Mouse (Mus musculus): ENCODE results near the gene Podxl2.
A peak's percentile ranks its signal among the peaks of the same experiment; 100 is the strongest.

Gene Podxl2

GRCm38 (mm10) chr6:88874868-88875508, at the start of gene Podxl2:
TSS of gene Podxl2 (minus strand) at chr6:88875044.
- DNase-seq (ENCODE audit: low read depth, low spot score): no peak

GRCm38 (mm10) chr6:88918802-88919201, 44.0 kb upstream of the Podxl2 start:
- no peak for DNase-seq (ENCODE audit: low read depth, low spot score)

DNA sequence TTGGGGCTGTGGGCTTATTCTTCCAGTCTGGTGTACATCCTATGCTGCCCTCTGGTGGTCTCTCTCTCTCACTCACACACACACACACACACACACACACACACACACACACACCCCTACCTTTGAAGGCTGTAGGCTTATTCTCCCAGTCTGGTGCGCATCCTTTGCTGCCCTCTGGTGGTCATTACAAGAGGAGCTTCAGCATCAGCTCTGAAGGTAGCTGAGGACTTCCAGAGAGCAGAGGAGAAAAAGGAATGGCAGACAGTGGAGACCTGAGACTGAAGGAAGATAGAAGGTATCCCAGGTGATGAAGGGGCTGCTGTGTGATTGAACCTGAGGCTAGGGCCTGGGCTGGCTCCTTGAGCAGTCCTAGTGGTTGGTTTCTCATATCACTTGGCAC, 41.3 kb upstream of the Podxl2 start:
- DNase-seq (ENCODE audit: low read depth, low spot score): peak; percentile 63

DNA sequence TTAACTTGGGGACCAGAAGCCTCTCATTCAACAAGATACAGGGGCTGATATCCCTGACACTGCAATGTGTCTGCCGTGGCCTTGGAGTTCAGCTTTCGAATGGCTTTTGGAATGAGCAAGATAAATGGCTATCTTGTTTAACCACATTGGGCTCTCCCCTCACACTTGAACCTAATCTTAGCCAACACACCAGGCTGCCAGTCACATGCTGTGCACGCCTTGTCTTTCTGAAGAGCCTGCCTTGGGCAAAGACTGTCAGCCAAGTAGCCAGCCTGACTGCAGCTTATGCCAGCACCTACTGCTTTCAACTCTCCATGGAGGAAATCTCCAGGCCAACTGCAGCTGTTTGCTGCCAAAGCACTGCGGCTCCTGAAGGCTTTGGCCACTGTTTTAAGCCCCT, 40.7 kb upstream of the Podxl2 start:
- no peak for DNase-seq (ENCODE audit: low read depth, low spot score)

- no peak for DNase-seq (ENCODE audit: low read depth, low spot score)
These were observed 40.0 kb upstream of the Podxl2 start for GRCm38 (mm10) chr6:88914799-88915198.

DNA sequence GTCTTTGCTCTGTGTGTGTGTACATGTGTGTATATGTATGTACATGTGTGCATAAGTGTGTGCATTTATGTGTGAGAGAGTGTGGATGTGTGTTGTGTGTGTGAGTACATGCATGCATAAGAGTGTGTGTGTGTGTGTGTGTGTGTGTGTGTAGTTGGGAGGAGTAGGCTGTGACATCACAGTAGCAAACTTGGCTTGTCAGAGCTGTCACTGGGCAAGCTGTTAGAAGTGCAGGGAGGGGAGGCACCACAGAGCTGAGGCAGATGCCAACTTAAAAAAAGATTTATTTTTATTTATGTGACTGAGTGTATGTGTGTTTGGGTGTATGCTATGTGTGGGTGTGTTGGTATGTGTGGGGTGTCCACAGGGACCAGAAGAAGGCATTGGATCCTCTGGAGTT, 38.6 kb upstream of the Podxl2 start:
- DNase-seq (ENCODE audit: low read depth, low spot score): no peak

- no peak for DNase-seq (ENCODE audit: low read depth, low spot score)
These were observed 38.2 kb upstream of the Podxl2 start for GRCm38 (mm10) chr6:88913022-88913421.

DNA sequence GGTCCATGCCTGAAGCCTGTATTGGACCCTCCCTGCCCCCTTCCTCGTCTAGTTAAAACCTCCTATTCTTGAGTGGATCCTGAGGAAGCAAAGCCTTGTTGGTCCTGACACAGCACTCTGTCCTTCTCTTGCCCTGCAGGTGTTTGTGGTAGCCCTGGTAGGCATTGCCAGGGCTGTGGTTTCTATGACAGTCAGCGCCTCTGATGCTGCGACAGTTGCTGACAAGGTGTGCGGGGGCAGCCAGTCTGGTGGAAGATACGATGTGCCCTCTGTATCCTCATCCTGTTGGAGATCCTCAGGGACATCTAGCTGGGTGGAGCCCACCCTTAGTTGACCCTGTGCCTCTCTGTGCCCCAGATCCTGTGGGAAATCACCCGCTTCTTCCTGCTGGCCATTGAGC, 34.3 kb upstream of the Podxl2 start:
- no peak for DNase-seq (ENCODE audit: low read depth, low spot score)

GRCm38 (mm10) chr6:88906369-88907108, 31.7 kb upstream of the Podxl2 start:
- peak; percentile 68 for DNase-seq (ENCODE audit: low read depth, low spot score)

GRCm38 (mm10) chr6:88905042-88905441, 30.2 kb upstream of the Podxl2 start:
- DNase-seq (ENCODE audit: low read depth, low spot score): no peak

- DNase-seq (ENCODE audit: low read depth, low spot score): no peak
These were observed 29.7 kb upstream of the Podxl2 start for GRCm38 (mm10) chr6:88904456-88904974.

GRCm38 (mm10) chr6:88903708-88904107, 28.9 kb upstream of the Podxl2 start:
- DNase-seq (ENCODE audit: low read depth, low spot score): peak; percentile 23

- DNase-seq (ENCODE audit: low read depth, low spot score): peak; percentile 98
These were observed 27.3 kb upstream of the Podxl2 start, which contains the start of gene Tpra1 for GRCm38 (mm10) chr6:88901947-88902820. TSS of gene Tpra1 (plus strand) at chr6:88902251.

- DNase-seq (ENCODE audit: low read depth, low spot score): no peak
These were observed 26.6 kb upstream of the Podxl2 start for GRCm38 (mm10) chr6:88901471-88901870.

GRCm38 (mm10) chr6:88899628-88900027, 24.8 kb upstream of the Podxl2 start:
- no peak for DNase-seq (ENCODE audit: low read depth, low spot score)

DNA sequence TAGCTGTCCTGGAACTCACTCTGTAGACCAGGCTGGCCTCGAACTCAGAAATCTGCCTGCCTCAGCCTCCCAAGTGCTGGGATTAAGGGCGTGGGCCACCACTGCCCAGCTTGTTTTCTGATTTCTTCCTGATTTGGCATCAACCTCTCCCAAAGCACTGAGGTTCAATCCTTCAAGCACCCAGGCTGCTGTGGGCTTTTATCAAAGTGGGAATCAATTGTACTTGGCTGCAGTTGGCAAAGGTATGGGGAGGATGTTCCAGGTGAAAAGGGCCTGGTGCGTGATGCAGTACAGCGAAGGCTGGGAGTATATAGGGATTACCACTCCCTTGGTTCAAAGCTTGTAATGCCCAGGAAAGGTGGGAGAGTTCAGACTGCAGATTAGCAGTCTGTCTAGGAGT, 24.2 kb upstream of the Podxl2 start:
- no peak for DNase-seq (ENCODE audit: low read depth, low spot score)

- DNase-seq (ENCODE audit: low read depth, low spot score): peak; percentile 99
These were observed 23.7 kb upstream of the Podxl2 start, which contains the start of gene Mcm2 for GRCm38 (mm10) chr6:88898534-88899048. TSS of gene Mcm2 (minus strand) at chr6:88898780.

- DNase-seq (ENCODE audit: low read depth, low spot score): no peak
These were observed 22.4 kb upstream of the Podxl2 start for GRCm38 (mm10) chr6:88897246-88897645.

DNA sequence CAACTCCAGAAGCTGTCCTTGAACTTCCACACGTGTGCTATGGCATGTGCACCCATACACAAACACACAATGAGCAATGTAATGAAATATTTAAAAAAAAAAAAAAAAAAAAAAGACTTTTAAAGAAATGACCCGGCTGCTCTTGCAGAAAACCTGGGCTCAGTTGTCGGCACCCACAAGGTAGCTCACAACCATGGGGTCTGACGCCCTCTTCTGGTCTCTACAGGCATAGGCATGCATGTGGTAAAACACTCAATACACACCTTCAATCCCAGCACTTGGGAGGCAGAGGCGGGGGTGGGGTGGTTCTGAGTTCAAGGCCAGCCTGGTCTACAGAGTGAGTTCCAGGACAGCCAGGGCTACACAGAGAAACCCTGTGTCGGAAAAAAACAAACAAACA, 21.1 kb upstream of the Podxl2 start:
- DNase-seq (ENCODE audit: low read depth, low spot score): peak; percentile 31

- peak; percentile 66 for DNase-seq (ENCODE audit: low read depth, low spot score)
These were observed 18.7 kb upstream of the Podxl2 start for GRCm38 (mm10) chr6:88893559-88893958.

- DNase-seq (ENCODE audit: low read depth, low spot score): no peak
These were observed 16.0 kb upstream of the Podxl2 start for GRCm38 (mm10) chr6:88890832-88891231.
